Mouse (Mus musculus) telencephalon, adult 2 months (tissue): Measurements from ENCODE around the gene Fam184b.
A peak's percentile ranks its signal among the peaks of the same experiment; 100 is the strongest.

Experiments used
- DNase-seq: peaks from one replicate; pipeline ENCODE4 v3.0.0-alpha.2; 2011; ENCODE audit warnings: low read depth, low spot score

Gene Fam184b

GRCm38 (mm10) chr5:45595363-45596039 is 43.9 kb downstream of the Fam184b start:
- DNase-seq: no peak

GRCm38 (mm10) chr5:45593276-45593675 is 46.1 kb downstream of the Fam184b start:
- no peak for DNase-seq

GRCm38 (mm10) chr5:45590094-45590493 is 49.3 kb downstream of the Fam184b start:
- DNase-seq: peak; percentile 66

- DNase-seq: no peak
Measured at GRCm38 (mm10) chr5:45584601-45585000, 54.8 kb downstream of the Fam184b start.

- DNase-seq: no peak
Measured at GRCm38 (mm10) chr5:45580279-45580678, 59.1 kb downstream of the Fam184b start.

- no peak for DNase-seq
Measured at GRCm38 (mm10) chr5:45577376-45577775, 62.0 kb downstream of the Fam184b start.

- DNase-seq: no peak
Measured at GRCm38 (mm10) chr5:45576716-45577115, 62.7 kb downstream of the Fam184b start.

- DNase-seq: no peak
Measured at GRCm38 (mm10) chr5:45572816-45573215, 66.6 kb downstream of the Fam184b start.

GRCm38 (mm10) chr5:45565829-45566228 is 73.6 kb downstream of the Fam184b start:
- DNase-seq: no peak

- no peak for DNase-seq
Measured at GRCm38 (mm10) chr5:45564054-45564453, 75.4 kb downstream of the Fam184b start.

GRCm38 (mm10) chr5:45549586-45549985 is 89.8 kb downstream of the Fam184b start:
- DNase-seq: no peak

- no peak for DNase-seq
Measured at GRCm38 (mm10) chr5:45543374-45543773, 96.0 kb downstream of the Fam184b start.

GRCm38 (mm10) chr5:45539502-45539901 is 99.9 kb downstream of the Fam184b start:
- DNase-seq: no peak

GRCm38 (mm10) chr5:45535177-45535576 is 104.2 kb downstream of the Fam184b start:
- no peak for DNase-seq

- DNase-seq: no peak
Measured at GRCm38 (mm10) chr5:45534319-45535098, 104.9 kb downstream of the Fam184b start.

- DNase-seq: no peak
Measured at GRCm38 (mm10) chr5:45529696-45530095, 109.7 kb downstream of the Fam184b start.

GRCm38 (mm10) chr5:45526338-45526737 is 113.1 kb downstream of the Fam184b start:
- DNase-seq: no peak

- no peak for DNase-seq
Measured at GRCm38 (mm10) chr5:45525101-45525500, 114.3 kb downstream of the Fam184b start.

- no peak for DNase-seq
Measured at GRCm38 (mm10) chr5:45521601-45522000, 117.8 kb downstream of the Fam184b start.

- no peak for DNase-seq
Measured at GRCm38 (mm10) chr5:45520809-45521110, 118.7 kb downstream of the Fam184b start.

- DNase-seq: peak; percentile 68
Measured at GRCm38 (mm10) chr5:45519960-45520808, 119.2 kb downstream of the Fam184b start, which contains the start of gene Med28. Gene Med28, plus strand, starts transcription at chr5:45520229.

GRCm38 (mm10) chr5:45515151-45515743 is 124.2 kb downstream of the Fam184b start:
- DNase-seq: no peak
